Mouse (Mus musculus): ENCODE results near the gene Gm13272. TPM values are rescaled to one million over a fixed set of nuclear protein-coding genes. Genes with fewer than 3 reads are reported as not detected.
"Not testable (repeated sequence)": the region's sequence is repeated elsewhere in the genome, so short reads cannot be mapped to it uniquely, and the experiment has no call there.

The Gm13272 gene
- polyA plus RNA-seq, 1 experiment from 2014 or later = not detected

- H3K9me3 ChIP-seq (replicated peaks; ENCODE audit: low read length); H3K27ac ChIP-seq; H3K4me1 ChIP-seq (replicated peaks; ENCODE audit: insufficient read depth, low read length); H3K36me3 ChIP-seq (ENCODE audit: insufficient read depth, low read length); ATAC-seq (replicated peaks; ENCODE audit: low FRiP score, low read depth); H3K4me3 ChIP-seq (replicated peaks; ENCODE audit: low read depth, low read length); DNase-seq (ENCODE audit: low spot score); H3K27me3 ChIP-seq (ENCODE audit: insufficient read depth, low read length); H3K4me2 ChIP-seq (ENCODE audit: low read length); H3K9ac ChIP-seq (ENCODE audit: low read depth, low read length): not testable (repeated sequence)
- 75% methylated on average over 6 of the region's 8 CpGs for WGBS
- TF ChIP-seq CTCF (IDR thresholded peaks at IDR 0.05; ENCODE audit: low read depth) = 0 out of 2 replicates have a peak, but pooled peaks have one; percentile 8
Measured at GRCm38 (mm10) chr4:88761776-88762175, 17.9 kb upstream of the Gm13272 start.

- not testable (repeated sequence) for DNase-seq (ENCODE audit: low spot score); H3K4me1 ChIP-seq (replicated peaks; ENCODE audit: insufficient read depth, low read length); H3K9ac ChIP-seq (ENCODE audit: low read depth, low read length); H3K4me3 ChIP-seq (replicated peaks; ENCODE audit: low read depth, low read length); H3K9me3 ChIP-seq (replicated peaks; ENCODE audit: low read length); H3K27ac ChIP-seq; H3K27me3 ChIP-seq (ENCODE audit: insufficient read depth, low read length); H3K4me2 ChIP-seq (ENCODE audit: low read length); ATAC-seq (replicated peaks; ENCODE audit: low FRiP score, low read depth); H3K36me3 ChIP-seq (ENCODE audit: insufficient read depth, low read length)
- WGBS = 53% methylated on average over 9 of the region's 9 CpGs
Measured at GRCm38 (mm10) chr4:88762341-88762740, 17.3 kb upstream of the Gm13272 start.

DNA sequence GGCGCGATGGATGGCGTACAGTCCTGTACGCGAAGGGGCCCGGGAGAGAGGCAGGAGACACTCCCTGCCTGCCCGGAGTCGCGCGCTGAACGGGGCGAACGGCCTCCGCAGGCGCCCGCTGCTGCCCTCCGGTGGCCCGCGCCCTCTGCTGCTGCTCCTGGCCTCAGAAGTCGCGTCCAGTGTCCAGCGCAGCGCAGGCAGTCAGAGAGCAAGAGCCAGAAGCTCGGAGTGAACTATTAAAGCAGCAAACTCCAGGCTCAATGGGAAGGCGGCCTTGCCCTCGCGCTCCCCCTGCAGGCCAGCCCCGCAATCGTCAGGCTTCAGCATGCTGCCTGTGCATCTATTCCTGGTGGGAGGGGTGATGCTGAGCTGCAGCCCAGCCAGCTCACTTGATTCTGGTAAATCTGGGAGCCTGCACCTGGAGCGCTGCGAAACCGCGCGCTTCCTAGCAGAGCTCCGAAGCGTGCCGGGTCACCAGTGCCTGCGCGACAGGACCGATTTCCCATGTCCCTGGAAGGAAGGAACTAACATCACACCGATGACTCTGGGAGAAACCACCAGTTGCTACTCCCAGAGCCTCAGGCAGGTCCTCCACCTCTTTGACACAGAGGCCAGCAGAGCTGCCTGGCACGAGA is 16.1 kb upstream of the Gm13272 start:
- not testable (repeated sequence) for H3K9ac ChIP-seq (ENCODE audit: low read depth, low read length); H3K4me1 ChIP-seq (replicated peaks; ENCODE audit: insufficient read depth, low read length); H3K27me3 ChIP-seq (ENCODE audit: insufficient read depth, low read length); H3K9me3 ChIP-seq (replicated peaks; ENCODE audit: low read length); H3K4me3 ChIP-seq (replicated peaks; ENCODE audit: low read depth, low read length); ATAC-seq (replicated peaks; ENCODE audit: low FRiP score, low read depth); H3K36me3 ChIP-seq (ENCODE audit: insufficient read depth, low read length)
- H3K27ac ChIP-seq = peak overlapping the region; percentile 54
- peak; percentile 72 for TF ChIP-seq CTCF (IDR thresholded peaks at IDR 0.05; ENCODE audit: low read depth)
- H3K4me2 ChIP-seq (ENCODE audit: low read length) = peak overlapping the region; percentile 25; the same call in 1 of the 2 replicates
- DNase-seq (ENCODE audit: low spot score) = peak; percentile 90
- WGBS = 2% methylated on average over 22 of the region's 42 CpGs

DNA sequence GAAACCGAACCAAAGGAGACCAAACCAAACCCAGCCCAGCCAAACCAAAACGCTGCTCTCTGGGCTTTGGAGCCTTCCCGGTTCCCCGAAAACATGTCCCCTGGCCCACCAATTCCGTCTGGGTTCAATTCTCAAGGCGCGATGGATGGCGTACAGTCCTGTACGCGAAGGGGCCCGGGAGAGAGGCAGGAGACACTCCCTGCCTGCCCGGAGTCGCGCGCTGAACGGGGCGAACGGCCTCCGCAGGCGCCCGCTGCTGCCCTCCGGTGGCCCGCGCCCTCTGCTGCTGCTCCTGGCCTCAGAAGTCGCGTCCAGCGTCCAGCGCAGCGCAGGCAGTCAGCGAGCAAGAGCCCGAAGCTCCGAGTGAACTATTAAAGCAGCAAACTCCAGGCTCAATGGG is 6.1 kb upstream of the Gm13272 start, which contains the start of gene Gm13290:
Gm13290 (plus strand) TSS at position 301 of the 400 bp plus-strand sequence.
- H3K4me2 ChIP-seq (ENCODE audit: low read length); H3K27ac ChIP-seq; H3K27me3 ChIP-seq (ENCODE audit: insufficient read depth, low read length); DNase-seq (ENCODE audit: low spot score); H3K36me3 ChIP-seq (ENCODE audit: insufficient read depth, low read length); H3K9ac ChIP-seq (ENCODE audit: low read depth, low read length); ATAC-seq (replicated peaks; ENCODE audit: low FRiP score, low read depth); H3K4me1 ChIP-seq (replicated peaks; ENCODE audit: insufficient read depth, low read length); H3K9me3 ChIP-seq (replicated peaks; ENCODE audit: low read length); H3K4me3 ChIP-seq (replicated peaks; ENCODE audit: low read depth, low read length): not testable (repeated sequence)
- no CpG with 5 or more reads among the region's 32 CpGs for WGBS

DNA sequence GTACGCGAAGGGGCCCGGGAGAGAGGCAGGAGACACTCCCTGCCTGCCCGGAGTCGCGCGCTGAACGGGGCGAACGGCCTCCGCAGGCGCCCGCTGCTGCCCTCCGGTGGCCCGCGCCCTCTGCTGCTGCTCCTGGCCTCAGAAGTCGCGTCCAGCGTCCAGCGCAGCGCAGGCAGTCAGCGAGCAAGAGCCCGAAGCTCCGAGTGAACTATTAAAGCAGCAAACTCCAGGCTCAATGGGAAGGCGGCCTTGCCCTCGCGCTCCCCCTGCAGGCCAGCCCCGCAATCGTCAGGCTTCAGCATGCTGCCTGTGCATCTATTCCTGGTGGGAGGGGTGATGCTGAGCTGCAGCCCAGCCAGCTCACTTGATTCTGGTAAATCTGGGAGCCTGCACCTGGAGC is 3.0 kb upstream of the Gm13272 start, which contains the start of gene Gm13289:
Gm13289 (plus strand) TSS at position 301 of the 400 bp plus-strand sequence.
- H3K9ac ChIP-seq (ENCODE audit: low read depth, low read length); H3K27me3 ChIP-seq (ENCODE audit: insufficient read depth, low read length); ATAC-seq (replicated peaks; ENCODE audit: low FRiP score, low read depth); H3K4me3 ChIP-seq (replicated peaks; ENCODE audit: low read depth, low read length); DNase-seq (ENCODE audit: low spot score); H3K27ac ChIP-seq; H3K4me1 ChIP-seq (replicated peaks; ENCODE audit: insufficient read depth, low read length); H3K36me3 ChIP-seq (ENCODE audit: insufficient read depth, low read length); H3K4me2 ChIP-seq (ENCODE audit: low read length); H3K9me3 ChIP-seq (replicated peaks; ENCODE audit: low read length): not testable (repeated sequence)
- no CpG with 5 or more reads among the region's 29 CpGs for WGBS

DNA sequence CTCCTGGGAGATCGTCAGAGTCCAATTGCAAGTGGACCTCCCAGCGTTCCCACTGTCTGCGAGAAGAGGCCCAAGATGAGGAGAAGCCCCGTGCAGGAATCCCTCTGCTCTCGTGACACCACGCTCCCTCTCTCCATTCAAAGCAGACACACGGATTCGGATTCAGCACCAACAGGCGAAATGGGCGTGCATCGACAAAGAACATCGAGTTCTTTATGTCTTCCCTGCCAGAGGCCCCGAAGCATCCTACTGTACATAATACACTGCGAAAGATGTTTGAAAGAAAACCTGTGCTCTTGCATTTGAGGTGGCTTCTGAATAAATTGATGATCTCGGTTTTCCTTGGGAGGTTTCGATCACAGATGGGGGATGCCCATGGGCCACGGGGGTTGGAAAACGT is 670 bp downstream of the Gm13272 start:
- 50% methylated on average over 15 of the region's 18 CpGs for WGBS

GRCm38 (mm10) chr4:88781831-88782230 is 2.2 kb downstream of the Gm13272 start, which contains the start of gene Ifnz:
TSS of gene Ifnz (plus strand) at chr4:88782131.
- not testable (repeated sequence) for H3K36me3 ChIP-seq (ENCODE audit: insufficient read depth, low read length); ATAC-seq (replicated peaks; ENCODE audit: low FRiP score, low read depth); H3K9ac ChIP-seq (ENCODE audit: low read depth, low read length); H3K9me3 ChIP-seq (replicated peaks; ENCODE audit: low read length); DNase-seq (ENCODE audit: low spot score); H3K4me3 ChIP-seq (replicated peaks; ENCODE audit: low read depth, low read length); H3K4me1 ChIP-seq (replicated peaks; ENCODE audit: insufficient read depth, low read length); H3K27me3 ChIP-seq (ENCODE audit: insufficient read depth, low read length)
- Histone ChIP-seq H3K27ac (peak within 1 kb of the TSS; percentile 50; the same call in 1 of the 2 replicates), H3K4me2 (ENCODE audit: low read length) (peak within 1 kb of the TSS; percentile 35; the same call in 1 of the 2 replicates)
- 25% methylated on average over 3 of the region's 7 CpGs for WGBS

More for the DNA sequence above, 670 bp downstream of the Gm13272 start:
- not testable (repeated sequence) for H3K4me1 ChIP-seq (replicated peaks; ENCODE audit: insufficient read depth, low read length); H3K9me3 ChIP-seq (replicated peaks; ENCODE audit: low read length); H3K27ac ChIP-seq; H3K27me3 ChIP-seq (ENCODE audit: insufficient read depth, low read length); H3K36me3 ChIP-seq (ENCODE audit: insufficient read depth, low read length); ATAC-seq (replicated peaks; ENCODE audit: low FRiP score, low read depth); H3K4me2 ChIP-seq (ENCODE audit: low read length); DNase-seq (ENCODE audit: low spot score); H3K4me3 ChIP-seq (replicated peaks; ENCODE audit: low read depth, low read length); H3K9ac ChIP-seq (ENCODE audit: low read depth, low read length)

DNA sequence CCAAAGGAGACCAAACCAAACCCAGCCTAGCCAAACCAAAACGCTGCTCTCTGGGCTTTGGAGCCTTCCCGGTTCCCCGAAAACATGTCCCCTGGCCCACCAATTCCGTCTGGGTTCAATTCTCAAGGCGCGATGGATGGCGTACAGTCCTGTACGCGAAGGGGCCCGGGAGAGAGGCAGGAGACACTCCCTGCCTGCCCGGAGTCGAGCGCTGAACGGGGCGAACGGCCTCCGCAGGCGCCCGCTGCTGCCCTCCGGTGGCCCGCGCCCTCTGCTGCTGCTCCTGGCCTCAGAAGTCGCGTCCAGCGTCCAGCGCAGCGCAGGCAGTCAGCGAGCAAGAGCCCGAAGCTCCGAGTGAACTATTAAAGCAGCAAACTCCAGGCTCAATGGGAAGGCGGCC is 2.7 kb downstream of the Gm13272 start:
- H3K36me3 ChIP-seq (ENCODE audit: insufficient read depth, low read length); H3K27me3 ChIP-seq (ENCODE audit: insufficient read depth, low read length); H3K9me3 ChIP-seq (replicated peaks; ENCODE audit: low read length); DNase-seq (ENCODE audit: low spot score); H3K4me1 ChIP-seq (replicated peaks; ENCODE audit: insufficient read depth, low read length); ATAC-seq (replicated peaks; ENCODE audit: low FRiP score, low read depth); H3K4me3 ChIP-seq (replicated peaks; ENCODE audit: low read depth, low read length); H3K9ac ChIP-seq (ENCODE audit: low read depth, low read length): not testable (repeated sequence)
- H3K4me2 ChIP-seq (ENCODE audit: low read length) = peak overlapping the region; percentile 35; the same call in 1 of the 2 replicates
- 0% methylated on average over 3 of the region's 31 CpGs for WGBS
- H3K27ac ChIP-seq = peak overlapping the region; percentile 50; the same call in 1 of the 2 replicates

- H3K27ac ChIP-seq; H3K4me1 ChIP-seq (replicated peaks; ENCODE audit: insufficient read depth, low read length); H3K9me3 ChIP-seq (replicated peaks; ENCODE audit: low read length); H3K27me3 ChIP-seq (ENCODE audit: insufficient read depth, low read length); ATAC-seq (replicated peaks; ENCODE audit: low FRiP score, low read depth); H3K4me3 ChIP-seq (replicated peaks; ENCODE audit: low read depth, low read length); DNase-seq (ENCODE audit: low spot score); H3K36me3 ChIP-seq (ENCODE audit: insufficient read depth, low read length); H3K4me2 ChIP-seq (ENCODE audit: low read length); H3K9ac ChIP-seq (ENCODE audit: low read depth, low read length): not testable (repeated sequence)
- no CpG with 5 or more reads among the region's 27 CpGs for WGBS
Measured at GRCm38 (mm10) chr4:88785409-88785808, 5.8 kb downstream of the Gm13272 start, which contains the start of gene Gm13276. TSS of gene Gm13276 (plus strand) at chr4:88785709.
